Mouse (Mus musculus) cerebellum, adult 2 months (tissue): Measurements from ENCODE around the gene 4922502D21Rik.

Experiments used
- CTCF ChIP-seq: fragments of 200-500 bp; IDR thresholded peaks from 2 replicates; pipeline ENCODE4 v1.5.1; 2011; ENCODE audit warnings: low read depth, mild to moderate bottlenecking, control low read depth, low read length, moderate library complexity, borderline replicate concordance; ENCODE audit not compliant: insufficient read depth
- POLR2A ChIP-seq: fragments of 200-500 bp; IDR thresholded peaks from 2 replicates; pipeline ENCODE4 v1.6.1; 2011; ENCODE audit warnings: low read length, control low read depth, borderline replicate concordance; ENCODE audit not compliant: insufficient read depth

DNA sequence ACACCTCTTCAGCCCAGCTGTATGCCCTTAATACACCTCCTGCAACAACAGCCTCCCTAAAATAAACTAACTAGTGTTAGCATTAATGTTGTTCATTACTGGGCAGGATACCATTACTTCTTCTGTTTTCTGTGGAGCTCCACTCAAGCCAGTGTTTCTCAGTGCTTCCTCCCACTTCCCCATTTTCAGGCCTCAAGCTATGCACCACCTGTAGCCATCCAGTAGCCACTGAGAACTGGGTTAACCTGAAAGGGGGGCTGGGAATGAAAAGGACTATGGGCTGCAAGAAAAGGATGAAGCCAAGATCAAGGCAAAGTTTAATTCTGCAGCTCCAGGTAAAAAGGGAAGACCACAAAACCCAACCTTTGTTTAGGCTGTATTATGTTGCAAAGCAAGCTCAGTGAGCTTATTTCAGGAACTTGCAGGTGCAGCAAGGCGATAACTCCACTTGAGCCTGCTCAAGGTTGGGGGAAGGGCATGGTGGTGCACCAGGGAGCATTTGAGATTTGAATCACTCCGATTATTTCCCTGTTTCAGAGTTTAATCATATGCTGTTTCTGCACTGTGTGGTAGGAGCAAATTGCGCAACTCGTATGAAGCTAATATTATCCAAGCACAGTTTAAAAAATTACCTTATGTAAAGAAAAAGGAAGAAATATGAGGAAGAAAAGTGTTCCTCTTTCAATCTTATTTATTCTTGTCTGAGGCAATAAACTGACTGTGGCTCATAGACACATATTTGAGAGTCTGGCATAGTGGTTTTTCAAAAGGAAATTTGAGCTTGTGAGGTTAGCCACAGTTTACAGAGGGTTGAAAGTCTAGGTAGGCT lies 18.1 kb upstream of the 4922502D21Rik start:
- TF ChIP-seq POLR2A (no peak), CTCF (no peak)
